Mouse (Mus musculus) hindbrain, embryonic 10.5 days (tissue): ENCODE results near the gene D13Ertd608e. TPM values are rescaled to one million over a fixed set of nuclear protein-coding genes. Genes with fewer than 3 reads are reported as not detected.
"Not testable (repeated sequence)": the region's sequence is repeated elsewhere in the genome, so short reads cannot be mapped to it uniquely, and the experiment has no call there.

Experiments used
- DNase-seq: peaks from one replicate; pipeline ENCODE4 v3.0.0-alpha.2; 2017; ENCODE audit warnings: low spot score
- H3K27ac ChIP-seq: fragments of 300-500 bp; sonication (generic); 2 replicates; pipeline ENCODE4 v1.5.1; 2016; ENCODE audit warnings: mild to moderate bottlenecking, moderate library complexity
- H3K27me3 ChIP-seq: fragments of 300-500 bp; sonication (generic); 2 replicates; pipeline ENCODE4 v1.6.1; 2016; ENCODE audit warnings: mild to moderate bottlenecking; ENCODE audit not compliant: poor library complexity, insufficient read depth, severe bottlenecking
- H3K36me3 ChIP-seq: fragments of 300-500 bp; sonication (generic); 2 replicates; pipeline ENCODE4 v1.6.1; 2016; ENCODE audit warnings: mild to moderate bottlenecking, moderate library complexity
- H3K4me1 ChIP-seq: fragments of 300-500 bp; sonication (generic); replicated peaks from 2 replicates; pipeline ENCODE4 v1.6.1; 2016; ENCODE audit warnings: mild to moderate bottlenecking
- H3K4me3 ChIP-seq: fragments of 300-500 bp; sonication (generic); 2 replicates; pipeline ENCODE4 v1.5.1; 2016; ENCODE audit warnings: mild to moderate bottlenecking, moderate library complexity
- H3K9me3 ChIP-seq: fragments of 300-500 bp; sonication (generic); 2 replicates; pipeline ENCODE4 v1.6.1; 2016; ENCODE audit warnings: mild to moderate bottlenecking, moderate library complexity
- WGBS: fragments of 180-500 bp; shearing (Covaris S2); methylation state at CpG from one replicate; pipeline ENCODE4 v1.1.7; 2016; 5-methylcytosine and 5-hydroxymethylcytosine counted together
- polyA plus RNA-seq: library from polyadenylated mRNA; unstranded; fragments of >200 nt; fragmentation: Nextera tagmentation; extraction: Ambion mirVana; gene quantifications from 2 replicates; pipeline ENCODE4 v1.2.1, GENCODE M21; 2016

The D13Ertd608e gene
- polyA plus RNA-seq, 1 experiment from 2014 or later, result not detected

GRCm38 (mm10) chr13:119836324-119836811 is 562 bp downstream of the D13Ertd608e start:
- H3K9me3 ChIP-seq, H3K27ac ChIP-seq, H3K36me3 ChIP-seq, H3K4me1 ChIP-seq: not testable (repeated sequence)
- Histone ChIP-seq H3K27me3 (peaks cover 14% of the 10 kb centered on the region), H3K4me3 (peak overlapping the region; percentile 39)
- whole genome bisulfite sequencing, result 13% methylated on average over 23 of the region's 23 CpGs
- peak; percentile 44 for DNase-seq

GRCm38 (mm10) chr13:119837719-119838337 is 2.0 kb downstream of the D13Ertd608e start:
- Histone ChIP-seq H3K4me3 (peak overlapping the region; percentile 16; the same call in 1 of the 2 replicates), H3K27me3 (peaks cover 14% of the 10 kb centered on the region)
- H3K9me3 ChIP-seq, H3K4me1 ChIP-seq, H3K27ac ChIP-seq, H3K36me3 ChIP-seq: not testable (repeated sequence)
- WGBS, result 5% methylated on average over 14 of the region's 23 CpGs
- DNase-seq, result peak; percentile 64

GRCm38 (mm10) chr13:119839982-119840381 is 4.2 kb downstream of the D13Ertd608e start:
- H3K27me3 ChIP-seq, result peaks cover 14% of the 10 kb centered on the region
- H3K27ac ChIP-seq, H3K36me3 ChIP-seq, H3K4me3 ChIP-seq, DNase-seq, H3K9me3 ChIP-seq, H3K4me1 ChIP-seq: not testable (repeated sequence)
- 26% methylated on average over 6 of the region's 6 CpGs for WGBS

GRCm38 (mm10) chr13:119862399-119862798 is 26.6 kb downstream of the D13Ertd608e start:
- no CpG with 5 or more reads among the region's 6 CpGs for WGBS
- not testable (repeated sequence) for H3K4me3 ChIP-seq, DNase-seq

GRCm38 (mm10) chr13:119864395-119864999 is 28.7 kb downstream of the D13Ertd608e start:
- H3K4me3 ChIP-seq, H3K27me3 ChIP-seq, DNase-seq, H3K9me3 ChIP-seq, H3K27ac ChIP-seq, H3K4me1 ChIP-seq, H3K36me3 ChIP-seq: not testable (repeated sequence)
- 84% methylated on average over 6 of the region's 7 CpGs for WGBS

More at GRCm38 (mm10) chr13:119862399-119862798, 26.6 kb downstream of the D13Ertd608e start:
- not testable (repeated sequence) for H3K9me3 ChIP-seq, H3K36me3 ChIP-seq, H3K27ac ChIP-seq, H3K4me1 ChIP-seq, H3K27me3 ChIP-seq

GRCm38 (mm10) chr13:119886896-119887295 is 51.1 kb downstream of the D13Ertd608e start:
- DNase-seq, result peak; percentile 8
- H3K4me3 ChIP-seq, result not testable (repeated sequence)

GRCm38 (mm10) chr13:119894685-119895084 is 58.9 kb downstream of the D13Ertd608e start, which contains the start of gene Tcstv1:
Gene Tcstv1, minus strand, starts transcription at chr13:119894785.
- not testable (repeated sequence) for DNase-seq, H3K9me3 ChIP-seq, H3K4me1 ChIP-seq, H3K27me3 ChIP-seq, H3K36me3 ChIP-seq, H3K27ac ChIP-seq, H3K4me3 ChIP-seq
- 82% methylated on average over 3 of the region's 3 CpGs for WGBS

More at GRCm38 (mm10) chr13:119886896-119887295, 51.1 kb downstream of the D13Ertd608e start:
- H3K36me3 ChIP-seq, H3K9me3 ChIP-seq, H3K27me3 ChIP-seq, H3K27ac ChIP-seq, H3K4me1 ChIP-seq: not testable (repeated sequence)
- WGBS, result 40% methylated on average over 4 of the region's 4 CpGs

Other genes with a start within 250 kb of the D13Ertd608e start
- gene Ccl28, start 212.2 kb upstream of the D13Ertd608e start, polyA plus RNA-seq, result 0.07 and 0.09 TPM in 2 replicates
- 342 and 383 TPM in 2 replicates for gene Hmgcs1, start 145.6 kb upstream of the D13Ertd608e start, polyA plus RNA-seq
- gene Nim1k, start 80.1 kb upstream of the D13Ertd608e start, polyA plus RNA-seq, result 1.3 and 1.5 TPM in 2 replicates
- gene Zfp131, start 45.1 kb upstream of the D13Ertd608e start, polyA plus RNA-seq, result 35.0 and 39.8 TPM in 2 replicates
- not detected in 2 replicates for gene AF067063, start 5.8 kb upstream of the D13Ertd608e start, polyA plus RNA-seq
- not detected in 2 replicates for gene Tcstv1, start 58.8 kb downstream of the D13Ertd608e start, polyA plus RNA-seq
- gene Gm21761, start 93.3 kb downstream of the D13Ertd608e start, polyA plus RNA-seq, result not detected in 2 replicates
- gene B020031M17Rik, start 114.8 kb downstream of the D13Ertd608e start, polyA plus RNA-seq, result not detected in 2 replicates
- gene Gm36079, start 191.0 kb downstream of the D13Ertd608e start, polyA plus RNA-seq, result not detected in 2 replicates
- not detected in 2 replicates for gene Gm21188, start 216.2 kb downstream of the D13Ertd608e start, polyA plus RNA-seq